Mouse (Mus musculus) myocyte (in vitro differentiated cells): ENCODE data around the gene Gpr85. TPM values are rescaled to one million over a fixed set of nuclear protein-coding genes. Genes with fewer than 3 reads are reported as not detected.

Experiments
- H3K27me3 ChIP-seq: one replicate; pipeline ENCODE4 v1.6.1; 2011; ENCODE audit not compliant: control insufficient read depth, insufficient read depth, insufficient read length
- H3K36me3 ChIP-seq: one replicate; pipeline ENCODE4 v1.6.1; 2011; ENCODE audit not compliant: control insufficient read depth, insufficient read depth
- H3K4me2 ChIP-seq: one replicate; pipeline ENCODE4 v1.6.1; 2011; ENCODE audit warnings: low read depth, control low read depth
- H3K4me3 ChIP-seq: one replicate; pipeline ENCODE4 v1.5.1; 2011; ENCODE audit warnings: mild to moderate bottlenecking, control low read depth, moderate library complexity
- H3K79me2 ChIP-seq: one replicate; pipeline ENCODE4 v1.6.1; 2011; ENCODE audit not compliant: control insufficient read depth, insufficient read depth
- H3ac ChIP-seq: one replicate; pipeline ENCODE4 v1.6.1; 2011; ENCODE audit not compliant: control insufficient read depth, insufficient read length
- CEBPB ChIP-seq: IDR thresholded peaks from 2 replicates; pipeline ENCODE4 v1.6.1; 2011; ENCODE audit warnings: mild to moderate bottlenecking, moderate library complexity; ENCODE audit not compliant: poor library complexity, insufficient read depth, severe bottlenecking
- E2F4 ChIP-seq: IDR thresholded peaks from one replicate; pipeline ENCODE4 v1.6.1; 2011; ENCODE audit warnings: mild to moderate bottlenecking, control low read depth, moderate library complexity; ENCODE audit not compliant: insufficient read depth
- MAX ChIP-seq: IDR thresholded peaks from one replicate; pipeline ENCODE4 v1.6.1; 2011; ENCODE audit warnings: low read depth, mild to moderate bottlenecking, control low read depth
- MYOD1 ChIP-seq, 3 experiments: IDR thresholded peaks; one replicate each; pipeline ENCODE4 v1.6.1; 2011; ENCODE audit warnings: control low read depth in 2 of 3, low read depth in 2 of 3, mild to moderate bottlenecking in 2 of 3, moderate library complexity in 1 of 3; ENCODE audit not compliant: insufficient read length in 2 of 3, control insufficient read depth in 1 of 3
- MYOG ChIP-seq, 3 experiments: IDR thresholded peaks; one replicate each; pipeline ENCODE4 v1.6.1; 2011; ENCODE audit warnings: control low read depth in 2 of 3, low read depth in 2 of 3, mild to moderate bottlenecking in 2 of 3; ENCODE audit not compliant: insufficient read length in 2 of 3, control insufficient read depth in 1 of 3, insufficient read depth in 1 of 3
- POLR2A ChIP-seq: IDR thresholded peaks from one replicate; pipeline ENCODE4 v1.6.1; 2011; ENCODE audit warnings: low read depth, mild to moderate bottlenecking, control low read depth, moderate library complexity; ENCODE audit not compliant: insufficient read length
- POLR2AphosphoS2 ChIP-seq: IDR thresholded peaks from one replicate; pipeline ENCODE4 v1.6.1; 2011; ENCODE audit warnings: low read depth, control low read depth; ENCODE audit not compliant: insufficient read length
- REST ChIP-seq: IDR thresholded peaks from one replicate; pipeline ENCODE4 v1.6.1; 2011; ENCODE audit warnings: mild to moderate bottlenecking, control low read depth, moderate library complexity; ENCODE audit not compliant: insufficient read depth, insufficient read length
- SRF ChIP-seq: IDR thresholded peaks from one replicate; pipeline ENCODE4 v1.6.1; 2011; ENCODE audit warnings: low read depth; ENCODE audit not compliant: control insufficient read depth, insufficient read length
- TCF12 ChIP-seq: IDR thresholded peaks from one replicate; pipeline ENCODE4 v1.6.1; 2011; ENCODE audit warnings: mild to moderate bottlenecking, control low read depth; ENCODE audit not compliant: poor library complexity, insufficient read depth, severe bottlenecking
- TCF3 ChIP-seq: IDR thresholded peaks from one replicate; pipeline ENCODE4 v1.6.1; 2011; ENCODE audit warnings: low read depth, control low read depth; ENCODE audit not compliant: insufficient read length
- USF1 ChIP-seq: IDR thresholded peaks from one replicate; pipeline ENCODE4 v1.6.1; 2011; ENCODE audit warnings: low read depth, mild to moderate bottlenecking, control low read depth, moderate library complexity
- polyA plus RNA-seq: library from polyadenylated mRNA; unstranded; fragments of >200 nt; fragmentation: generic; extraction: Trizol; gene quantifications from one replicate; pipeline ENCODE4 v1.2.1, GENCODE M21; 2012; ENCODE audit warnings: missing spikeins

Gpr85 gene
- polyA plus RNA-seq, 1 experiment: 1.5 TPM

- TF ChIP-seq TCF12: no peak
- TF ChIP-seq POLR2A: no peak
- TF ChIP-seq CEBPB: no peak
- no peak for TF ChIP-seq POLR2AphosphoS2
- no peak for TF ChIP-seq SRF
Observed at GRCm38 (mm10) chr6:13871625-13871958, 31.9 kb upstream of the Gpr85 start.

GRCm38 (mm10) chr6:13870919-13871624 is 31.3 kb upstream of the Gpr85 start, which contains the start of gene 2610001J05Rik:
2610001J05Rik (minus strand) TSS chr6:13871518.
- Histone ChIP-seq H3K27me3 (no peaks in the 10 kb centered on the region), H3K36me3 (peaks cover 15% of the 10 kb centered on the region), H3K4me3 (peak within 1 kb of the TSS; percentile 54), H3K4me2 (peak within 1 kb of the TSS; percentile 97), H3K79me2 (no peaks in the 10 kb centered on the region), H3ac (peak within 1 kb of the TSS; percentile 8)
- TF ChIP-seq MYOD1 (IDR thresholded peaks at IDR 0.05; ENCODE audit: control insufficient read depth in 1 of 3, insufficient read length in 2 of 3, low read depth in 2 of 3) (peak in 1 of 3 experiments; percentile 23), E2F4 (no peak), POLR2AphosphoS2 (peak; percentile 93), USF1 (peak; percentile 80), TCF12 (no peak), MAX (no peak), TCF3 (no peak), CEBPB (no peak), REST (peak; percentile 2), POLR2A (peak; percentile 85), MYOG (IDR thresholded peaks at IDR 0.05; ENCODE audit: control insufficient read depth in 1 of 3, insufficient read depth in 1 of 3, insufficient read length in 2 of 3, low read depth in 2 of 3) (no peak), SRF (no peak)

More at GRCm38 (mm10) chr6:13871625-13871958, 31.9 kb upstream of the Gpr85 start:
- Histone ChIP-seq H3K4me3 (peak overlapping the region; percentile 54), H3K27me3 (no peaks in the 10 kb centered on the region), H3K4me2 (peak overlapping the region; percentile 74), H3K36me3 (peaks cover 15% of the 10 kb centered on the region), H3ac (no peak overlapping the region), H3K79me2 (no peaks in the 10 kb centered on the region)

- peaks cover 15% of the 10 kb centered on the region for H3K36me3 ChIP-seq
- H3ac ChIP-seq: peak overlapping the region; percentile 8
- H3K27me3 ChIP-seq: no peaks in the 10 kb centered on the region
- peak overlapping the region; percentile 54 for H3K4me3 ChIP-seq
- no peaks in the 10 kb centered on the region for H3K79me2 ChIP-seq
- H3K4me2 ChIP-seq: peak overlapping the region; percentile 97
- no peak for TF ChIP-seq E2F4
- no peak for TF ChIP-seq REST
- TF ChIP-seq CEBPB: no peak
- TF ChIP-seq MAX: no peak
- TF ChIP-seq MYOD1 (IDR thresholded peaks at IDR 0.05; ENCODE audit: control insufficient read depth in 1 of 3, insufficient read length in 2 of 3, low read depth in 2 of 3): no peak
- no peak for TF ChIP-seq POLR2A
- no peak for TF ChIP-seq MYOG (IDR thresholded peaks at IDR 0.05; ENCODE audit: control insufficient read depth in 1 of 3, insufficient read depth in 1 of 3, insufficient read length in 2 of 3, low read depth in 2 of 3)
- TF ChIP-seq POLR2AphosphoS2: no peak
- TF ChIP-seq USF1: no peak
- no peak for TF ChIP-seq SRF
- no peak for TF ChIP-seq TCF3
- TF ChIP-seq TCF12: no peak
Observed at GRCm38 (mm10) chr6:13870289-13870741, 30.6 kb upstream of the Gpr85 start.

GRCm38 (mm10) chr6:13860596-13860995 is 20.9 kb upstream of the Gpr85 start:
- Histone ChIP-seq H3K27me3 (no peaks in the 10 kb centered on the region), H3ac (no peak overlapping the region), H3K4me3 (no peak overlapping the region), H3K4me2 (peak overlapping the region; percentile 30), H3K36me3 (no peaks in the 10 kb centered on the region), H3K79me2 (no peaks in the 10 kb centered on the region)
- TF ChIP-seq TCF3: no peak
- TF ChIP-seq MAX: no peak
- no peak for TF ChIP-seq MYOG (IDR thresholded peaks at IDR 0.05; ENCODE audit: control insufficient read depth in 1 of 3, insufficient read depth in 1 of 3, insufficient read length in 2 of 3, low read depth in 2 of 3)

- no peak for TF ChIP-seq SRF
- TF ChIP-seq MYOG (IDR thresholded peaks at IDR 0.05; ENCODE audit: control insufficient read depth in 1 of 3, insufficient read depth in 1 of 3, insufficient read length in 2 of 3, low read depth in 2 of 3): peak in 2 of 3 experiments; percentile 74 to 84
- no peak for TF ChIP-seq POLR2AphosphoS2
- TF ChIP-seq USF1: no peak
- peak; percentile 2 for TF ChIP-seq TCF12
- TF ChIP-seq TCF3: no peak
- TF ChIP-seq POLR2A: no peak
- peak in 2 of 3 experiments; percentile 68 to 81 for TF ChIP-seq MYOD1 (IDR thresholded peaks at IDR 0.05; ENCODE audit: control insufficient read depth in 1 of 3, insufficient read length in 2 of 3, low read depth in 2 of 3)
- no peak for TF ChIP-seq REST
- no peak for TF ChIP-seq E2F4
- TF ChIP-seq MAX: no peak
- TF ChIP-seq CEBPB: no peak
- Histone ChIP-seq H3ac (no peak overlapping the region), H3K79me2 (no peaks in the 10 kb centered on the region), H3K4me2 (peak overlapping the region; percentile 30), H3K27me3 (no peaks in the 10 kb centered on the region), H3K36me3 (no peaks in the 10 kb centered on the region), H3K4me3 (no peak overlapping the region)
Observed at GRCm38 (mm10) chr6:13859877-13860585, 20.3 kb upstream of the Gpr85 start.
